21 mouse cellular contexts compared by ENCODE assay signal in genomic region chr2:59719831-59720230, GRCm38 (mm10).
DNase-seq lines count a peak whose midpoint lies in the region; ATAC-seq and TF ChIP-seq lines count a peak whose summit lies in the region.
"Had no signal": no experiment of that assay in that cellular context is flagged by ENCODE, and none has a peak within 500 bp of the region (broad histone marks: within the 10 kb centered on the region; RNA-seq: fewer than 3 reads in every experiment).

No protein-coding gene starts in this region.

- no peak for TF ChIP-seq EP300 in liver, postnatal 0 days (IDR thresholded peaks at IDR 0.05; ENCODE audit: low read depth)

- H3K9ac ChIP-seq in lung, embryonic 16.5 days (ENCODE audit: low read length), result no peak overlapping the region
- no peak overlapping the region for H3K9ac ChIP-seq in liver, postnatal 0 days (replicated peaks)
- H3K9ac ChIP-seq: forebrain, postnatal 0 days; hindbrain, embryonic 14.5 days; lung, embryonic 14.5 days had no signal

- TF ChIP-seq POLR2A in cerebellum, adult 2 months (IDR thresholded peaks at IDR 0.05; ENCODE audit: borderline replicate concordance, insufficient read depth, low read length), result no peak
- TF ChIP-seq POLR2A in lung, adult 2 months (IDR thresholded peaks at IDR 0.05; ENCODE audit: borderline replicate concordance, extremely low read depth, low read depth, low read length), result no peak

- peak; percentile 37; the same call in 1 of the 2 replicates for ATAC-seq in lung, embryonic 16.5 days (ENCODE audit: low read depth)
- no peak for ATAC-seq in megakaryocyte, adult 5-6 weeks (ENCODE audit: poor library complexity, severe bottlenecking)
- no peak for ATAC-seq in liver, postnatal 0 days
- ATAC-seq: forebrain, postnatal 0 days; inflammation-experienced regulatory T-cells, adult 6 months had no signal

- H3K27ac ChIP-seq in cerebellum, adult 2 months (ENCODE audit: insufficient read depth, low read length), result 0 out of 2 replicates have a peak overlapping the region, but pooled peaks have one; percentile 21
- peak overlapping the region; percentile 53 for H3K27ac ChIP-seq in lung, embryonic 16.5 days (ENCODE audit: low read length)
- H3K27ac ChIP-seq in limb, embryonic 10.5 days, result peak overlapping the region; percentile 72
- no peak overlapping the region for H3K27ac ChIP-seq in liver, postnatal 0 days (ENCODE audit: low read depth)
- H3K27ac ChIP-seq: hindbrain, embryonic 14.5 days had no signal

- no peaks in the 10 kb centered on the region for H3K27me3 ChIP-seq in cerebellum, adult 2 months (ENCODE audit: control insufficient read depth, insufficient read depth, low read length)
- H3K27me3 ChIP-seq in lung, embryonic 16.5 days (ENCODE audit: control insufficient read depth, insufficient read depth, low read depth, low read length), result no peaks in the 10 kb centered on the region
- H3K27me3 ChIP-seq in limb, embryonic 10.5 days (ENCODE audit: low read depth, poor library complexity, severe bottlenecking), result no peaks in the 10 kb centered on the region
- no peaks in the 10 kb centered on the region for H3K27me3 ChIP-seq in liver, postnatal 0 days (ENCODE audit: insufficient read depth, low read length)

- no peaks in the 10 kb centered on the region; the same call in 1 of the 2 replicates for H3K36me3 ChIP-seq in lung, embryonic 16.5 days (ENCODE audit: control insufficient read depth, insufficient read depth, low read length)
- H3K36me3 ChIP-seq in limb, embryonic 10.5 days, result peaks cover 12% of the 10 kb centered on the region
- no peaks in the 10 kb centered on the region for H3K36me3 ChIP-seq in liver, postnatal 0 days (replicated peaks; ENCODE audit: insufficient read depth, low read length)

- 95% methylated on average over 4 of the region's 4 CpGs for WGBS in cerebellum, adult 2 months
- WGBS in lung, embryonic 16.5 days, result 54% methylated on average over 4 of the region's 4 CpGs
- 37% methylated on average over 4 of the region's 4 CpGs for WGBS in lung, adult 2 months
- WGBS in limb, embryonic 10.5 days, result 88% methylated on average over 4 of the region's 4 CpGs
- 72% methylated on average over 4 of the region's 4 CpGs for WGBS in liver, postnatal 0 days (ENCODE audit: insufficient replicate concordance)

- no peak for DNase-seq in cerebellum, adult 2 months
- DNase-seq in cerebellum, postnatal 25 days, result no peak
- DNase-seq in lung, adult 2 months, result no peak
- DNase-seq in limb, embryonic 10.5 days (ENCODE audit: low spot score), result no peak
- DNase-seq in cerebellum, adult 11 months, result no peak
- no peak for DNase-seq in liver, postnatal 0 days
- DNase-seq: adrenal gland, postnatal 25 days; cerebellum, postnatal 14 days; forebrain, postnatal 0 days; gastrocnemius, postnatal 25 days; heart, adult 2 months; heart, postnatal 4 days; kidney, adult 8-10 months; kidney, postnatal 36 days; lung, embryonic 14.5 days had no signal

- peaks cover 34% of the 10 kb centered on the region for H3K4me1 ChIP-seq in cerebellum, adult 2 months (ENCODE audit: control insufficient read depth, insufficient read depth, low read length)
- peaks cover 68% of the 10 kb centered on the region for H3K4me1 ChIP-seq in lung, embryonic 16.5 days (replicated peaks; ENCODE audit: control insufficient read depth, insufficient read depth, low read length)
- peaks cover 16% of the 10 kb centered on the region for H3K4me1 ChIP-seq in lung, adult 2 months (ENCODE audit: control insufficient read depth, insufficient read depth, low read length)
- peaks cover 73% of the 10 kb centered on the region for H3K4me1 ChIP-seq in limb, embryonic 10.5 days
- H3K4me1 ChIP-seq in liver, postnatal 0 days (ENCODE audit: insufficient read depth), result peaks cover 18% of the 10 kb centered on the region; the same call in 1 of the 2 replicates

- H3K9me3 ChIP-seq in lung, embryonic 16.5 days (ENCODE audit: control insufficient read depth, low read length), result no peaks in the 10 kb centered on the region
- no peaks in the 10 kb centered on the region for H3K9me3 ChIP-seq in limb, embryonic 10.5 days (replicated peaks)
- H3K9me3 ChIP-seq in liver, postnatal 0 days (ENCODE audit: low read length), result no peaks in the 10 kb centered on the region

- TF ChIP-seq CTCF in cerebellum, adult 2 months (IDR thresholded peaks at IDR 0.05; ENCODE audit: borderline replicate concordance, insufficient read depth, low read depth, low read length), result no peak
- no peak for TF ChIP-seq CTCF in lung, adult 2 months (IDR thresholded peaks at IDR 0.05; ENCODE audit: insufficient read depth, low read length)
- no peak for TF ChIP-seq CTCF in liver, postnatal 0 days (IDR thresholded peaks at IDR 0.05; ENCODE audit: low read depth)

- H3K4me2 ChIP-seq in lung, embryonic 16.5 days (ENCODE audit: low read depth, low read length), result no peak overlapping the region
- no peak overlapping the region for H3K4me2 ChIP-seq in liver, postnatal 0 days (ENCODE audit: low read depth, low read length)
- H3K4me2 ChIP-seq: hindbrain, embryonic 14.5 days; liver, embryonic 11.5 days; lung, embryonic 14.5 days; midbrain, embryonic 11.5 days had no signal

- no peak overlapping the region for H3K4me3 ChIP-seq in cerebellum, adult 2 months (replicated peaks; ENCODE audit: insufficient read depth, low read depth, low read length)
- H3K4me3 ChIP-seq in lung, embryonic 16.5 days (ENCODE audit: low read length), result no peak overlapping the region
- H3K4me3 ChIP-seq in lung, adult 2 months (replicated peaks; ENCODE audit: extremely low read depth, low read depth, low read length), result no peak overlapping the region
- H3K4me3 ChIP-seq in limb, embryonic 10.5 days, result no peak overlapping the region
- no peak overlapping the region for H3K4me3 ChIP-seq in liver, postnatal 0 days (ENCODE audit: low read depth, low read length)
- H3K4me3 ChIP-seq: heart, adult 2 months had no signal
